Mouse (Mus musculus): Measurements from ENCODE around the gene Myo16.

DNA sequence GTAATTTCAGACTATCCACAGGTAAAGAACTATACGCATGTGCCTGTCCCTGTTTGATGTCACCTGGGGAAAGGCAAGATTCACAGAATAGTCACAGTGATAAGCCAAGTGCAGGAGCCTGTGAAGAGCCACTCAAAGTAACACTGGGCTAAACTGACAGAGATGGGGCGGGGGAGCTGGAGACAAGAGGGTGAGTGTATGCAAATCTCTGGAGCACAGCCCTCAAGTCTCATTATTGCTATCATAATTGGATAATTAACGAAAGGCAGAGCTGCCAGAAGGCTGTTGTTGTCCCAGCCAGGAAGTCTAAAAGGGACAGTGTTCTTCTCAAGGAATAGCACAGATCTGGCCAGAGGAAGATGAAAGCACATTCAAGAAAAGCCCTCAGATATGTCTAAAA lies 490.8 kb downstream of the Myo16 start:
- TF ChIP-seq CTCF (IDR thresholded peaks at IDR 0.05; ENCODE audit: extremely low read depth, insufficient read length, insufficient replicate concordance, low read depth, low read length): no peak
- no peak for TF ChIP-seq POLR2A (IDR thresholded peaks at IDR 0.05; ENCODE audit: low read depth, low read length)

All from small intestine, adult 2 months (tissue).